Mouse (Mus musculus): ENCODE data around the gene Vmn1r87.

Gene Vmn1r87

GRCm38 (mm10) chr7:13140057-13140456 is at the start of gene Vmn1r87:
Gene Vmn1r87, minus strand, starts transcription at chr7:13140157.
- no peak for DNase-seq (ENCODE audit: low spot score in 2 of 2)

GRCm38 (mm10) chr7:13159268-13159667 is 19.3 kb upstream of the Vmn1r87 start, which contains the start of gene Vmn1r88:
Gene Vmn1r88, plus strand, starts transcription at chr7:13159568.
- DNase-seq (ENCODE audit: low spot score in 2 of 2): no peak

- DNase-seq (ENCODE audit: low spot score in 2 of 2): no peak
Measured at GRCm38 (mm10) chr7:13137340-13137739, 2.6 kb downstream of the Vmn1r87 start.

- DNase-seq (ENCODE audit: low spot score in 2 of 2): no peak
Measured at GRCm38 (mm10) chr7:13131856-13132255, 8.1 kb downstream of the Vmn1r87 start.

GRCm38 (mm10) chr7:13123554-13124153 is 16.3 kb downstream of the Vmn1r87 start:
- DNase-seq (ENCODE audit: low spot score in 2 of 2): peak in 1 of 2 experiments; percentile 6

- no peak for DNase-seq (ENCODE audit: low spot score in 2 of 2)
Measured at GRCm38 (mm10) chr7:13119817-13120216, 20.1 kb downstream of the Vmn1r87 start, which contains the start of gene Vmn1r86. Gene Vmn1r86, minus strand, starts transcription at chr7:13119917.

GRCm38 (mm10) chr7:13095073-13095472 is 44.9 kb downstream of the Vmn1r87 start, which contains the start of gene Vmn1r85:
Gene Vmn1r85, minus strand, starts transcription at chr7:13095173.
- no peak for DNase-seq (ENCODE audit: low spot score in 2 of 2)

Data from frontal cortex, postnatal 10 days (tissue).